Mouse (Mus musculus) heart, postnatal 0 days (tissue): ENCODE results near the gene Cntn4.

Source experiments
- CTCF ChIP-seq: IDR thresholded peaks from 2 replicates; pipeline ENCODE4 v1.5.1; 2016; ENCODE audit warnings: antibody characterized with exemption, control low read depth, low read depth
- EP300 ChIP-seq: IDR thresholded peaks from 2 replicates; pipeline ENCODE4 v1.6.1; 2016; ENCODE audit warnings: antibody characterized with exemption, low read depth

DNA sequence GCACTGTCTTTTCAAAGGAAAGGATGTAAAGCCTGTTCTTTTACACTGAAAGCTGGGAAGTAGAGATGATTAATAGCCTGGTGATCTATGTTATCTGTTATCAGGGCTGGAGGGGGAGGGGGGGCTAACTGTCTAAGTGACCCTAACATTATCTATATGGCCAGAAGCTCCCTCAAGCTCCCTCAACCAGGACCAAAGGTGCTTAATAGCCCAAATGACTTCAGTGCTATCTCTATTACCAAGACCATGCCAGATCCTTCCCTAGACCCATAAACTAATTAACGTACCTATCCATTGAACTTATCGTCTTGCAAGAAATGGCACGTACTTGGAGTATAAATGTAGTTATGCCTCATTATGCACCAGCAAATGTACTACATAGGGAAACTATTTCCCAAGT is 588.0 kb downstream of the Cntn4 start:
- no peak for TF ChIP-seq CTCF
- TF ChIP-seq EP300: no peak
